Mouse (Mus musculus) adrenal gland, adult 18-20 months (tissue): ENCODE measurements around the gene Anapc7. TPM values are rescaled to one million over a fixed set of nuclear protein-coding genes. Genes with fewer than 3 reads are reported as not detected.
"Not testable (repeated sequence)": the region's sequence is repeated elsewhere in the genome, so short reads cannot be mapped to it uniquely, and the experiment has no call there.

Experiments used
- DNase-seq, 2 experiments: peaks; one replicate each; pipeline ENCODE4 v3.0.0; 2021 to 2022; ENCODE audit warnings: low spot score in 2 of 2
- total RNA-seq, 2 experiments: library from RNA; stranded (reverse); gene quantifications; 1 replicate in 1 of 2; 2 replicates in 1 of 2; pipeline ENCODE4 v1.2.3; 2021

Gene Anapc7
- total RNA-seq, 2 experiments from 2014 or later = 42.2 to 51.8 TPM

GRCm38 (mm10) chr5:122449946-122450345 is 28.5 kb downstream of the Anapc7 start:
- no peak for DNase-seq

DNA sequence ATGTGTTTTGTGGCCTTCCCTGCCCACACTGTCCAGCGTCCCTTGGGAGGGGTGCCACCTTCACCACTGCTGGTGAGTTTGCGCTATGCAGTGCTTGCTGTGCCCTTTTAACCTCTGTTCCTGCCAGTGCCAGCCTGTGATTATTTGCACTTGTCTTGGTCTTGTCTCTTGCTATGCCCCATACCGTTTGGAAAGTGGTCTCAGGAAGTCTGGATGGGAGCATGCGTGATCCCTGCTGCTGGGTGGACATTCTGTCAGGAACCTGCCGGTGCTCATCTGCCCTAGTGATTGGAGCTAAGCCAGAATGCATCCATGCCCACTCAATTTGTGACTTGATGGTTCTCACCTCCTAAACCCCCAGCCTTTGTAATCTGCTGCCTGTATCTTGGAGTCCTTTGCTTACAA is 29.4 kb downstream of the Anapc7 start:
- DNase-seq = no peak

DNA sequence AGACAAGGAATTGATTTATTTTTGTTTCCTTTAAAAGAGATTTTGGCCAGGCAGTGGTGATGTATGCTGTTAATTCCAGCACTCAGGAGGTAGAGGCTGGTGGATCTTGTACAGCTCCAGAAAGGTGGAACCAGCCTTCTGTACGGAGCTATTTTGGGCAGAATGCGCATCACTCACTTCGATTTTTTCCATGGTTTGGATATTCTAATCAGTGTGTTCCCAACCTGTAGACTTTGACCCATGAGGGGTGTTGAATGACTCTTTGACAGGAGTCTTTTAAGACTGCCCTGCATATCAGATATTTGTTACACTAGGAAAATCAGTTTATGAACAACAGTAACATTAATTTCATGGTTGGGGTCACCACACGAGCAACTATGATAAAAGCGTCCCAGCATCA is 29.8 kb downstream of the Anapc7 start:
- no peak for DNase-seq

DNA sequence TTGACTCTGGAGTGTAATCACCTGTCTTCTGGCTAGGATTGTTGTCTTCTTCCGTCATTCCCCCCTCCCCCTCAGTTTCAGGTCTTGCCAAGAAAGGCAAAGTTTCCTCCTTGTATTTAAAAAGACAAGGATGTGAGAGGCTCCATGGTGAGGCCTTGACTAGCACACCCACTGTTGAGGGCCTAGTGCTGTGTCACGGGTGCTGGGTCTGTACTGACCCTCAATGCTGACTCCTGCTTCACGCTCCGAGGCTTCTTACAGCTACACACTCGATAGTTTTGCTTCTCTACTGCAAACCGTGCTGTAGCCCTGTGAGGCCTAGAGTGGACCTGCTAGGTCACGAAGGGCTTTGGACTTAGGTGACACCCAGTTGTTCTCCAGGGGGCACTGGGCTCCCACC is 30.7 kb downstream of the Anapc7 start:
- no peak for DNase-seq

- no peak for DNase-seq
Observed at GRCm38 (mm10) chr5:122453188-122453587, 31.7 kb downstream of the Anapc7 start.

- no peak for DNase-seq
Observed at GRCm38 (mm10) chr5:122454442-122454841, 32.9 kb downstream of the Anapc7 start.

GRCm38 (mm10) chr5:122454883-122455282 is 33.4 kb downstream of the Anapc7 start:
- DNase-seq = no peak

DNA sequence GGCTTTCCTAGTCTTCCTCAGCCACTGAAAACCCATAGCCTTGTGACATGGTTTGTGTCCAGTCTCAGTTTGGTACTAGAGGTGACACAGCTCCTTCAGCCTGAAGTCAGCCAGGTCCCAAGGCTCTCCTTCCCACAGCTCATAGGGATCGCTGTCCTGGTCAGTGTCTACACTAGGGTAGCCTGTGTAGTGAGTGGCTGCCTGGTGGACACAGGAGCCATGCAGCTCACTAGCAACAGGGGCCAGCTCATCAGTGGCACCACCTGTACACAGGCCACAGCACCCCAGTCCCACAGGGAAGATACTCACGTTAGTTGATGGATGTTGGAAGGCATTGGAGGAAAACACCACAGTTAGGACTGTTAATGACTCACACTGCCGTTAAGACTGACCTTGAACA is 34.1 kb downstream of the Anapc7 start:
- no peak for DNase-seq

GRCm38 (mm10) chr5:122457054-122457453 is 35.6 kb downstream of the Anapc7 start:
- not testable (repeated sequence) for DNase-seq

GRCm38 (mm10) chr5:122458066-122458465 is 36.6 kb downstream of the Anapc7 start:
- DNase-seq = no peak

DNA sequence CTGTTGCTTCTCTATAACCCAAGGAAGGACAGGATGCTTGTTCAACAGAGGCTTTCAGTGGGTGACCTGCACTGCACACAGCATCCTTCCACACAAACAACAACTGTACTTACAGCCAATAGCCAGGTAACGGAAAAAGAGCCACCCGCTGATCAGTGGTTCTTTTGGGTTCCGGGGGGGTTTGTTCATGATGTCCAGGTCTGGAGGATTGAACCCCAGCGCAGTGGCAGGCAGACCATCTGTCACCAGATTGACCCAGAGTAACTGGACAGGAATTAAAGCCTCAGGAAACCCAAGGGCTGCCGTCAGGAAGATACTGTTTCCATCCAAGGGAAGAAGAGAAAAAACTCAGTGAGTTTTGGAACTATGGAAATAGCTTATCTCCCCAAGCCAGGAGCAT is 37.8 kb downstream of the Anapc7 start:
- DNase-seq = no peak

- DNase-seq = no peak
Observed at GRCm38 (mm10) chr5:122460656-122461055, 39.2 kb downstream of the Anapc7 start.

DNA sequence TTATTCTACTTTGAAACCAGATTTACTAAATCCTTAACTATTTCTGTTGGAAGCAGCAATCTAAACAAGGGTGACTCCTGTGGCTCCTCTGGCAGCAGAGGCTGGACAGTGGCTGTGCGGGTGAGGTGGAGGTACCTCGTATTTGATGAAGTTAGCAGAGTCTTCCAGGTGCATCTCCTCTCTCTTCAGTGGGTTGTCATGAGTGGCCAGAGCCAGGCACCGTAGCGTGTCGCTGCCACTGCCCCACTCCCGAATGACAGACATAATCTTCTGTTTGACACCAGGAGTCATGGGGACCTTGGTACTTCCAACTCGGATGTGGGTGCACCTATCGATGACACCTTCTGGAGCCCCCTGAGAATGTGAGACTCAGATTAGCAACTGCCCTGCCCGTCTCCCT is 39.9 kb downstream of the Anapc7 start:
- no peak for DNase-seq

DNA sequence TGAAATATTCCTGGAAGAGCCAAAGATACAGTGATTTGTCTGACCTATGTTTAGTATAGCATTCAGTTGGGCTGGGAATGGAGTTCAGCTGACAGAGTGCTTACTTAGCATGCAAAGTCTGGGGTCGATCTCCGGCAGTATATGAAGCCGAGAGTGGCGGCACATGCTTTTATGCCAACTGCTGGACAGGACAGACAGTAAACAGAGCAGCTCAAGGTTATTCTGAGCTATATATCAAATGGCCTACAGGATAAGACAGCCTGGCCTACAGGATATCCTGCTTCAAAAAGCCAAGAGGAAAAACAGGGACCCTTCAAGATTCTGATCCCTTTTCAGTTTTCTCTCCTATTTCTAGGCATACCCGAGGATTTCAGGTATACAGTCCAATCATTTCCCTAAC is 50.2 kb downstream of the Anapc7 start:
- DNase-seq = no peak

- no peak for DNase-seq
Observed at GRCm38 (mm10) chr5:122474643-122475363, 53.3 kb downstream of the Anapc7 start.

GRCm38 (mm10) chr5:122476078-122476477 is 54.6 kb downstream of the Anapc7 start:
- DNase-seq = no peak

- DNase-seq = no peak
Observed at GRCm38 (mm10) chr5:122477492-122477891, 56.0 kb downstream of the Anapc7 start.

DNA sequence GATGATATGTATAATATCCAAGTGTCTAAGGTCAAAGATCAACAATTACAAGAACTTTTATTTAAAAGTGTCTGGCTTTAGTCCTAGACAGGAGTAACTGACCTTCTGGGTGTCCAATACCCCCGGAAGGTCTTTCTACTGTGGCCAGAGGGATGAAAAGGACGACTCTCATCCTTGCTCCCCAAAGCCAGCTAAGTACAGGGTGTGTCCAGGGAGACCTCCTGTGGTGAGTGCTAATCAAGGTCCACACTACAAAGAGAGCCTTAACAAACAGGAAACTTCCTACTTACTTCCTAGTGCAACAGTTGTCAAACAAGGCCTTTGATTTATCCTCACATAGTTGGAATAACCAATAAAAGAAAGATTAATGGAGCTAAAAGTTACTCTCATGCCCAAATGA is 57.6 kb downstream of the Anapc7 start:
- DNase-seq = no peak

- DNase-seq = no peak
Observed at GRCm38 (mm10) chr5:122481844-122482243, 60.4 kb downstream of the Anapc7 start.

- no peak for DNase-seq
Observed at GRCm38 (mm10) chr5:122482733-122483391, 61.4 kb downstream of the Anapc7 start.

GRCm38 (mm10) chr5:122486243-122486642 is 64.8 kb downstream of the Anapc7 start:
- not testable (repeated sequence) for DNase-seq

DNA sequence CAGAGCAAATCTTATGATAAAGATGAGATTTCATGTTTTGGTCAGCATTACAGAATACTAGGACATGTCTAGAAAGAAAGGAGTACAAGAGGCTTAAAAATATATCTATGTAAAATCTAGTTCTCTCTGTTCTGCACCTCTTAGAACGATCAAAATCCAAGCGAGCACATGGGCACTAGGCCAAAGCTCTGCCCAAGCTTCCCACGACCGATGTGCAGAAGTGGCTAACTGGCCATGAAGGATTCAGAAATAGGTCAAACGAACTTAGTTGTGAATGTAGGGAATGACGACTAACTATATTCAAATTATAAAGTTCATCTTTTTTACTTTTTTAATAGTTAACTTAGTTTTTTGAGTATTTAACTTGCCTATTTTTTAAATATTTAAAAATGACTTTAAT is 66.3 kb downstream of the Anapc7 start:
- no peak for DNase-seq

DNA sequence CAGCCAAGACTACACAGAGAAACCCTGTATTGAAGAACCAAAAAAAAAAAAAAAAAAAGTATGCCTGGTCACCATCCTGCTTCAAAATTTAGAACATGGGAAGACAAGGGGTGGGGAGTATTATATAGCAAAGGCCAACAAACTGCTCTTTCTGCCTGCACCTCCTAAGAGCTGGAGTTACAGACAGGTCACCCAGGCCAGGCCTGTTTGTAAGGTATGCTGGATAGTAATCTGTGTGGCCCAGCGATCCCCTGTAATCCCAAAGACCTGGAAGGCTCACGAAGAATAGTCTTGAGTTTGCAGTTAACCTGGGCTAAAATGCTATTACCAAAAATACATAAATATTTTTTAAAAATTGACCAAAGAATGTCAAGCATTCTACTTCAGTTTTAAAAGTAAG is 68.7 kb downstream of the Anapc7 start:
- no peak for DNase-seq
